Comparison of ENCODE assay signal across 8 mouse cellular contexts in the genomic region with DNA sequence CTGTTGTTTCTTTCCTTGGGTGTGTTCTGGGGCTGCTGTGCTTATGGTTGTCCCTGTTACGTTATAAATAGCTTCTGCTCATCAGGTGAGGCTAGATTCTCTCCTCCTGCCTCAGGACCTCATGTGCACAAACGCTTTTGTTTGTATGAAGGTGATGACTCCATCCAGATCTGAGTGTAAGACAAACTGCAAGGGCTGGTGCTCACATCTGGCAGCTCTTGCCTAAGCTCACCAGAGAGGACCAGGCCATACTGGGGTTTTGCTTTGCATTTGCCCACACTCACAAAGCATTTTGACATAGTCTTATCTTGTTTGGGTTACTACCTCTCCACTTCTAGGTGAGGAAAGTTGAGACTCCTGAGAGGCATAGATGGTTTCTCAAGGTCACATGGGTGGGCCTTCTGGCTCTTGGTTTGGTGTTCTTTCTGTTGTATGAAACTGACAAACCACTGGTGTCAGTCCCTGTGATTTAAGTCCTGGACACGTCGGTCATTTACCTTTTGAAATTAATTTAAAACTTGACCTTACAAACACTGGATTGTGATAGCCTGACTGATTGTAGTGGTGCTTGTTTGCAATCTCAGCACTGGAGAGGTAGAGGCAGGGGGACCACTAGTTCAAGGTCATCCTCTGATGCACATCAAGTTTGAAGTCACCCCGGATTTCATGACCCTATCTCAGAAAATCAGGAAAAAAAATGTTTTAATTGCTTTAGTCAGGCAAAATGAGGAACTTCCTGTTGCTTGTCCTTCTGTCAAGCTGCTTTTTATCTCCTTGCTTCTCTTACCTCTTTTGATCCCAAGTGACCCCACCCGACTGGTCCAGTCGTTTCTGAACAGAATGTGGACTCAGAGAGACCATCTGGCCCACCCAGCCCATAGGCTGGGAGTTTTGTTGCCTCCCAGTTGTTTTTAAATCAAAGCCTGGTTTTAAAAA. TPM values are rescaled to one million over a fixed set of nuclear protein-coding genes. Genes with fewer than 3 reads are reported as not detected.
DNase-seq lines count a peak whose midpoint lies in the region; ATAC-seq and TF ChIP-seq lines count a peak whose summit lies in the region.

No protein-coding gene starts in this region.

- H3K4me2 ChIP-seq in heart, embryonic 13.5 days: peak overlapping the region; percentile 85
- H3K4me2 ChIP-seq in heart, embryonic 16.5 days (ENCODE audit: low read depth, low read length): peak overlapping the region; percentile 78

- H3K9ac ChIP-seq in heart, embryonic 13.5 days: peak overlapping the region; percentile 93
- H3K9ac ChIP-seq in MEL (ENCODE audit: control insufficient read depth, low read depth, low read length, poor library complexity, severe bottlenecking): no peak overlapping the region
- peak overlapping the region; percentile 78 for H3K9ac ChIP-seq in heart, embryonic 16.5 days (ENCODE audit: low read length)

- no peak for TF ChIP-seq CTCF in MEL (IDR thresholded peaks at IDR 0.05 in 2 of 3, conservative IDR thresholded peaks at IDR 0.05 in 1 of 3; ENCODE audit: control insufficient read depth in 1 of 3, insufficient read depth in 1 of 3, low read depth in 2 of 3, low read length in 3 of 3, poor library complexity in 1 of 3, severe bottlenecking in 1 of 3)
- no peak for TF ChIP-seq CTCF in thymus, adult 2 months (IDR thresholded peaks at IDR 0.05; ENCODE audit: borderline replicate concordance, control insufficient read depth, extremely low read depth, insufficient read depth, low read length, poor library complexity)

- no peak for ATAC-seq in heart, embryonic 13.5 days (ENCODE audit: extremely low read depth, insufficient number of reproducible peaks, low FRiP score, low TSS enrichment)
- no peak for ATAC-seq in heart, embryonic 16.5 days (replicated peaks; ENCODE audit: extremely low read depth, insufficient read depth, low FRiP score)

- no peak for TF ChIP-seq POLR2A in MEL (IDR thresholded peaks at IDR 0.05; ENCODE audit: control insufficient read depth in 1 of 2, insufficient read depth in 1 of 2, low read depth in 1 of 2, low read length in 2 of 2, poor library complexity in 1 of 2)
- no peak for TF ChIP-seq POLR2A in thymus, adult 2 months (IDR thresholded peaks at IDR 0.05; ENCODE audit: control insufficient read depth, extremely low read depth, insufficient read depth, low read length, poor library complexity)

- DNase-seq in heart, adult 18-20 months: no peak
- peak; percentile 45 for DNase-seq in MEL (ENCODE audit: low read depth, low spot score)
- DNase-seq in spleen, adult 12 weeks (ENCODE audit: low spot score): no peak
- no peak for DNase-seq in cerebellum, adult 18-20 months
- no peak for DNase-seq in thymus, adult 2 months

- peaks cover 32% of the 10 kb centered on the region for H3K36me3 ChIP-seq in heart, embryonic 13.5 days
- H3K36me3 ChIP-seq in MEL (ENCODE audit: control insufficient read depth in 1 of 2, insufficient read depth in 2 of 2, low read length in 2 of 2) (peaks cover 0 to 31% of the 10 kb centered on the region in 2 experiments; a peak in 2 of 4 replicates), macrophage (ENCODE audit: inconsistent target) (peaks cover 20% of the 10 kb centered on the region)
- H3K36me3 ChIP-seq in heart, embryonic 16.5 days (ENCODE audit: control insufficient read depth, insufficient read depth): peaks cover 12% of the 10 kb centered on the region; the same call in 1 of the 2 replicates
- H3K36me3 ChIP-seq in thymus, adult 2 months (ENCODE audit: control insufficient read depth, insufficient read depth, low read length): no peaks in the 10 kb centered on the region

- no peak for TF ChIP-seq RAD21 in MEL (IDR thresholded peaks at IDR 0.05; ENCODE audit: low read depth, low read length)

- peak; percentile 25 to 74; a peak in 3 of 4 replicates for TF ChIP-seq EP300 in MEL (IDR thresholded peaks at IDR 0.05; ENCODE audit: low read depth in 1 of 2, low read length in 2 of 2)

- H3K4me1 ChIP-seq in heart, embryonic 13.5 days: peaks cover 35% of the 10 kb centered on the region
- peaks cover 16 to 34% of the 10 kb centered on the region in 2 experiments for H3K4me1 ChIP-seq in MEL (ENCODE audit: control insufficient read depth in 1 of 2, insufficient read depth in 2 of 2, low read length in 2 of 2)
- H3K4me1 ChIP-seq in heart, embryonic 16.5 days (ENCODE audit: control insufficient read depth, insufficient read depth, low read length): peaks cover 23% of the 10 kb centered on the region
- peaks cover 12% of the 10 kb centered on the region for H3K4me1 ChIP-seq in thymus, adult 2 months (replicated peaks; ENCODE audit: control insufficient read depth, insufficient read depth, low read length)

- 59% methylated on average over 7 of the region's 7 CpGs for WGBS in heart, embryonic 13.5 days
- 58% methylated on average over 7 of the region's 7 CpGs for WGBS in heart, embryonic 16.5 days
- WGBS in macrophage (ENCODE audit: missing documents): 57% methylated on average over 7 of the region's 7 CpGs
- WGBS in thymus, adult 2 months: 67% methylated on average over 7 of the region's 7 CpGs

- H3K27ac ChIP-seq in heart, embryonic 13.5 days (replicated peaks): peak overlapping the region; percentile 95
- H3K27ac ChIP-seq in MEL (ENCODE audit: control insufficient read depth, low read depth, low read length) (peak overlapping the region; percentile 18; the same call in 1 of the 2 replicates), macrophage (peak overlapping the region; percentile 53)
- no peak overlapping the region; the same call in 1 of the 2 replicates for H3K27ac ChIP-seq in heart, embryonic 16.5 days (ENCODE audit: low read length)
- no peak overlapping the region for H3K27ac ChIP-seq in thymus, adult 2 months (ENCODE audit: control insufficient read depth, insufficient read depth, low read length)

- H3K9me3 ChIP-seq in heart, embryonic 13.5 days: no peaks in the 10 kb centered on the region
- no peaks in the 10 kb centered on the region for H3K9me3 ChIP-seq in MEL (replicated peaks; ENCODE audit: insufficient read depth, low read length)
- H3K9me3 ChIP-seq in heart, embryonic 16.5 days (replicated peaks; ENCODE audit: control insufficient read depth, low read length): no peaks in the 10 kb centered on the region

- H3K27me3 ChIP-seq in heart, embryonic 13.5 days (replicated peaks): no peaks in the 10 kb centered on the region
- H3K27me3 ChIP-seq in MEL (ENCODE audit: control insufficient read depth in 1 of 2, insufficient read depth in 2 of 2, low read length in 2 of 2): no peaks in the 10 kb centered on the region
- H3K27me3 ChIP-seq in heart, embryonic 16.5 days (ENCODE audit: control insufficient read depth, insufficient read depth, low read length): no peaks in the 10 kb centered on the region
- no peaks in the 10 kb centered on the region for H3K27me3 ChIP-seq in thymus, adult 2 months (ENCODE audit: control insufficient read depth, insufficient read depth, low read length)

- peak overlapping the region; percentile 85 for H3K4me3 ChIP-seq in heart, embryonic 13.5 days
- H3K4me3 ChIP-seq in MEL (ENCODE audit: control insufficient read depth in 1 of 2, insufficient read depth in 1 of 2, low read depth in 2 of 2, low read length in 2 of 2): 0 out of 4 replicates have a peak overlapping the region, but pooled peaks of 1 of the 2 experiments have one; percentile 21
- H3K4me3 ChIP-seq in heart, embryonic 16.5 days (ENCODE audit: low read length): peak overlapping the region; percentile 74; the same call in 1 of the 2 replicates
- peak overlapping the region; percentile 59; the same call in 1 of the 2 replicates for H3K4me3 ChIP-seq in macrophage (ENCODE audit: inconsistent target)
- H3K4me3 ChIP-seq in thymus, adult 2 months (ENCODE audit: control insufficient read depth, insufficient read depth, low read length): no peak overlapping the region

- peaks cover 6% of the 10 kb centered on the region for H3K79me2 ChIP-seq in MEL (ENCODE audit: control insufficient read depth, insufficient read depth, low read length, poor library complexity)
- H3K79me2 ChIP-seq in macrophage (ENCODE audit: inconsistent target): peaks cover 29% of the 10 kb centered on the region

RNA-seq across cellular contexts. Expression of a gene that starts 10.7 kb away (rescaled TPM):
- polyA plus RNA-seq in heart, embryonic 13.5 days (2015; fragmentation: Nextera tagmentation; extraction: Ambion mirVana): 22.0 and 22.2 TPM in 2 replicates
- total RNA-seq in heart, adult 18-20 months (2021): 10 to 100 TPM; 67.5 to 73.0 TPM
- 11.6 and 12.3 TPM in 2 replicates for total RNA-seq in MEL (2012; rRNA removed)
- polyA plus RNA-seq in MEL (2012; ENCODE audit: insufficient read depth in 1 of 2, insufficient read length in 2 of 2, low read depth in 1 of 2, low replicate concordance in 2 of 2, missing spikeins in 1 of 2) (10 to 100 TPM in 1 of 2 experiments, not detected in 1; 21.7 TPM), macrophage (2018) (18.9 to 44.0 TPM (median 23.6 TPM) in 3 replicates)
- polyA plus RNA-seq in heart, embryonic 16.5 days (2015; fragmentation: Nextera tagmentation; extraction: Ambion mirVana): 23.2 and 25.1 TPM in 2 replicates
- 100 to 1,000 TPM in 17 of 26 experiments, 10 to 100 TPM in 9; 24.8 to 219 (median 121) TPM for total RNA-seq in macrophage (2018; cell fraction: chromatin; rRNA removed)
- total RNA-seq in macrophage (2018; cell fraction: cytosol; rRNA removed): 10 to 100 TPM; 15.0 to 50.3 (median 28.9) TPM
- 100 to 1,000 TPM in 5 of 26 experiments, 10 to 100 TPM in 21; 19.1 to 142 (median 60.6) TPM for total RNA-seq in macrophage (2018; cell fraction: nucleus; rRNA removed)
- polyA plus RNA-seq in thymus, adult 2 months (2012; rRNA removed): 29.3 and 34.6 TPM in 2 replicates

RNA-seq across cellular contexts. Expression of a gene that starts 45.6 kb away (rescaled TPM):
- polyA plus RNA-seq in heart, embryonic 13.5 days (2015; fragmentation: Nextera tagmentation; extraction: Ambion mirVana): 11.8 and 13.8 TPM in 2 replicates
- 100 to 1,000 TPM; 103 to 127 TPM for total RNA-seq in heart, adult 18-20 months (2021)
- 21.6 and 23.5 TPM in 2 replicates for total RNA-seq in MEL (2012; rRNA removed)
- polyA plus RNA-seq in MEL (2012; ENCODE audit: insufficient read depth in 1 of 2, insufficient read length in 2 of 2, low read depth in 1 of 2, low replicate concordance in 2 of 2, missing spikeins in 1 of 2) (10 to 100 TPM in 1 of 2 experiments, not detected in 1; 20.7 TPM), macrophage (2018) (14.3 to 21.9 TPM (median 18.5 TPM) in 3 replicates)
- 17.5 and 17.8 TPM in 2 replicates for polyA plus RNA-seq in heart, embryonic 16.5 days (2015; fragmentation: Nextera tagmentation; extraction: Ambion mirVana)
- 10 to 100 TPM; 10.3 to 60.7 (median 36.8) TPM for total RNA-seq in macrophage (2018; cell fraction: chromatin; rRNA removed)
- 10 to 100 TPM; 15.1 to 45.5 (median 25.7) TPM for total RNA-seq in macrophage (2018; cell fraction: cytosol; rRNA removed)
- total RNA-seq in macrophage (2018; cell fraction: nucleus; rRNA removed): 10 to 100 TPM; 23.9 to 68.7 (median 39.2) TPM
- 64.6 and 76.1 TPM in 2 replicates for polyA plus RNA-seq in thymus, adult 2 months (2012; rRNA removed)

RNA-seq across cellular contexts. Expression of a gene that starts 58.7 kb away (rescaled TPM):
- 92.7 and 114 TPM in 2 replicates for polyA plus RNA-seq in heart, embryonic 13.5 days (2015; fragmentation: Nextera tagmentation; extraction: Ambion mirVana)
- 10 to 100 TPM; 36.5 to 37.1 TPM for total RNA-seq in heart, adult 18-20 months (2021)
- total RNA-seq in MEL (2012; rRNA removed): 112 and 128 TPM in 2 replicates
- polyA plus RNA-seq in MEL (2012; ENCODE audit: insufficient read depth in 1 of 2, insufficient read length in 2 of 2, low read depth in 1 of 2, low replicate concordance in 2 of 2, missing spikeins in 1 of 2) (100 to 1,000 TPM in 1 of 2 experiments, not detected in 1; 164 TPM), macrophage (2018) (24.7 to 37.1 TPM (median 25.5 TPM) in 3 replicates)
- 98.6 and 103 TPM in 2 replicates for polyA plus RNA-seq in heart, embryonic 16.5 days (2015; fragmentation: Nextera tagmentation; extraction: Ambion mirVana)
- total RNA-seq in macrophage (2018; cell fraction: chromatin; rRNA removed): 10 to 100 TPM in 13 of 26 experiments, 1 to 10 TPM in 13; 5.7 to 60.5 (median 10.2) TPM
- total RNA-seq in macrophage (2018; cell fraction: cytosol; rRNA removed): 10 to 100 TPM; 18.9 to 30.8 (median 26.2) TPM
- 10 to 100 TPM in 23 of 26 experiments, 1 to 10 TPM in 3; 5.7 to 27.1 (median 16.4) TPM for total RNA-seq in macrophage (2018; cell fraction: nucleus; rRNA removed)
- 71.7 and 87.9 TPM in 2 replicates for polyA plus RNA-seq in thymus, adult 2 months (2012; rRNA removed)

RNA-seq across cellular contexts. Expression of a gene that starts 59.1 kb away (rescaled TPM):
- 486 and 514 TPM in 2 replicates for polyA plus RNA-seq in heart, embryonic 13.5 days (2015; fragmentation: Nextera tagmentation; extraction: Ambion mirVana)
- total RNA-seq in heart, adult 18-20 months (2021): 1,000 to 10,000 TPM; 2,055 to 2,104 TPM
- total RNA-seq in MEL (2012; rRNA removed): 241 and 248 TPM in 2 replicates
- polyA plus RNA-seq in MEL (2012; ENCODE audit: insufficient read depth in 1 of 2, insufficient read length in 2 of 2, low read depth in 1 of 2, low replicate concordance in 2 of 2, missing spikeins in 1 of 2): 1,000 to 10,000 TPM in 1 of 2 experiments, 100 to 1,000 TPM in 1; 447 to 1,242 TPM
- 769 and 804 TPM in 2 replicates for polyA plus RNA-seq in heart, embryonic 16.5 days (2015; fragmentation: Nextera tagmentation; extraction: Ambion mirVana)
- total RNA-seq in macrophage (2018; cell fraction: chromatin; rRNA removed): 100 to 1,000 TPM in 20 of 26 experiments, 10 to 100 TPM in 6; 65.0 to 201 (median 140) TPM
- 100 to 1,000 TPM in 20 of 26 experiments, 10 to 100 TPM in 6; 91.1 to 126 (median 109) TPM for total RNA-seq in macrophage (2018; cell fraction: cytosol; rRNA removed)
- 100 to 1,000 TPM in 14 of 26 experiments, 10 to 100 TPM in 12; 66.3 to 149 (median 105) TPM for total RNA-seq in macrophage (2018; cell fraction: nucleus; rRNA removed)
- polyA plus RNA-seq in macrophage (2018): 94.9 to 124 TPM (median 116 TPM) in 3 replicates
- polyA plus RNA-seq in thymus, adult 2 months (2012; rRNA removed): 342 and 377 TPM in 2 replicates

Comparison
In these comparisons a context has a peak if more than half of its experiments do, and no peak if none do; other contexts are left out.
1. H3K27ac ChIP-seq: peak in heart, embryonic 13.5 days (single experiment), MEL (single experiment) and macrophage (single experiment); none in heart, embryonic 16.5 days (single experiment) and thymus, adult 2 months (single experiment).